Mouse (Mus musculus) limb, embryonic 13.5 days (tissue): Measurements from ENCODE around the gene Phrf1. TPM values are rescaled to one million over a fixed set of nuclear protein-coding genes. Genes with fewer than 3 reads are reported as not detected.
"Not testable (repeated sequence)": the region's sequence is repeated elsewhere in the genome, so short reads cannot be mapped to it uniquely, and the experiment has no call there.

Source experiments
- ATAC-seq: fragments of 200-750 bp; cut with Nextera tagmentation; 2 replicates; pipeline ENCODE4 v1.8.0; 2017; ENCODE audit warnings: low read depth, moderate number of reproducible peaks, moderate TSS enrichment; ENCODE audit not compliant: low FRiP score
- H3K27ac ChIP-seq: fragments of 300-500 bp; sonication (generic); 2 replicates; pipeline ENCODE4 v1.5.1; 2015; ENCODE audit warnings: inconsistent platforms, mild to moderate bottlenecking, moderate library complexity
- H3K27me3 ChIP-seq: fragments of 300-500 bp; sonication (generic); 2 replicates; pipeline ENCODE4 v1.6.1; 2015; ENCODE audit warnings: mild to moderate bottlenecking, inconsistent platforms
- H3K36me3 ChIP-seq: fragments of 300-500 bp; sonication (generic); 2 replicates; pipeline ENCODE4 v1.6.1; 2015; ENCODE audit warnings: inconsistent platforms, mild to moderate bottlenecking, moderate library complexity
- H3K4me1 ChIP-seq: fragments of 300-500 bp; sonication (generic); 2 replicates; pipeline ENCODE4 v1.6.1; 2015; ENCODE audit warnings: inconsistent platforms
- H3K4me2 ChIP-seq: fragments of 300-500 bp; sonication (generic); replicated peaks from 2 replicates; pipeline ENCODE4 v1.6.1; 2015; ENCODE audit warnings: inconsistent platforms, mild to moderate bottlenecking, moderate library complexity
- H3K4me3 ChIP-seq: fragments of 300-500 bp; sonication (generic); 2 replicates; pipeline ENCODE4 v1.5.1; 2015; ENCODE audit warnings: moderate library complexity, mild to moderate bottlenecking, inconsistent platforms
- H3K9ac ChIP-seq: fragments of 300-500 bp; sonication (generic); 2 replicates; pipeline ENCODE4 v1.6.1; 2015; ENCODE audit warnings: mild to moderate bottlenecking, inconsistent platforms
- H3K9me3 ChIP-seq: fragments of 300-500 bp; sonication (generic); 2 replicates; pipeline ENCODE4 v1.6.1; 2016; ENCODE audit warnings: inconsistent platforms
- WGBS: fragments of 180-500 bp; shearing (Covaris S2); methylation state at CpG from one replicate; pipeline ENCODE4 v1.1.7; 2015; 5-methylcytosine and 5-hydroxymethylcytosine counted together
- polyA plus RNA-seq: library from polyadenylated mRNA; unstranded; fragments of >200 nt; fragmentation: Nextera tagmentation; extraction: Ambion mirVana; gene quantifications from 2 replicates; pipeline ENCODE4 v1.2.1, GENCODE M21; 2015

Phrf1 gene
- polyA plus RNA-seq, 1 experiment from 2014 or later, result 87.2 TPM

DNA sequence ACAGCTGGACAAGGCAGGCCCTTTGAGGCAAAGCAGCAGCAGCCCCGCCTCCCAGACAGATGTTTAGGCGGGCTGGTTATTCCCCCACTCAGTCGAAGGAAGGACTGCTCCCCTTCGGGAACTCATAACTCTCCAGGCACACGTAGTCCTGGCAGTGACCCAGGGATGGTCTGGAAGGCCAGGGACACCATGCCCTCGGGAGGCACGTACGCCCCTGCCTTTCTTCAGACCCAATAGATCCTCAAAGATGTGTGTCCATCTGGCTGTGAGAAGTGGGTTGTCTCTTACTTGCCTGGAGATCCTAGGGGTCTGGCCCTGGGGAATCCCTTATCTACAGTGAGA is 6.5 kb upstream of the Phrf1 start:
- Histone ChIP-seq H3K36me3 (peaks cover 22% of the 10 kb centered on the region), H3K9me3 (no peaks in the 10 kb centered on the region), H3K9ac (peak overlapping the region; percentile 21; the same call in 1 of the 2 replicates), H3K4me2 (peak overlapping the region; percentile 92), H3K27me3 (no peaks in the 10 kb centered on the region), H3K4me3 (peak overlapping the region; percentile 64), H3K4me1 (peaks cover 29% of the 10 kb centered on the region), H3K27ac (peak overlapping the region; percentile 90)
- 5% methylated on average over 8 of the region's 8 CpGs for WGBS
- ATAC-seq, result no peak

DNA sequence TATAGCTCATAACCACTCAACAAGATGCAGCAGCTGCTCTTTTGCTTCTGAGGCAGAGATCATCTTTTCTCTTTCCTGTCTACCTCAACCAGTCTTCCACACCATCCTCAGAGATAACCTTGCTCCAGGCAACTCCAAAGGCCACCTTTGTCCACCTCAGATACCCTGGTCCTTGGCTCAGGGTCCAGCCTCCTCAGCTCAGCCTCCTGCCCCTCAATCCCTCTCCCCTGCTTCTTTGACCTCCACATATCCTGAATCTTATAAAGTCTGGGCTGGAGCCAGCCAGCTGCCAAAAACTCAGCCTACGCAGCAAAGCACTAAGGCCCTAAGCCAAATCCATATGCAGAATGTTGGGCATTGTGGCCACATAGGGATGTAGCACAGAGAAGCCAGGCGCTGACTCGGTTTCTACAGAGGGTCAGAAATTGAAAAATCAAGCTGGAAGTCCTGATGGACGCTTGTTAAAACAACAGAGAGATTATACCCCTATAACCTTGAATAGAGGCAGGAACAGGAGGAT is 5.8 kb upstream of the Phrf1 start:
- peak overlapping the region; percentile 90 for H3K27ac ChIP-seq
- H3K9ac ChIP-seq, result 0 out of 2 replicates have a peak overlapping the region, but pooled peaks have one; percentile 21
- WGBS, result 90% methylated on average over 4 of the region's 4 CpGs
- H3K4me2 ChIP-seq, result 0 out of 2 replicates have a peak overlapping the region, but pooled peaks have one; percentile 92
- no peak overlapping the region for H3K4me3 ChIP-seq
- ATAC-seq, result no peak
- no peaks in the 10 kb centered on the region for H3K9me3 ChIP-seq
- H3K4me1 ChIP-seq, result peaks cover 27% of the 10 kb centered on the region
- H3K27me3 ChIP-seq, result no peaks in the 10 kb centered on the region
- H3K36me3 ChIP-seq, result peaks cover 20% of the 10 kb centered on the region

DNA sequence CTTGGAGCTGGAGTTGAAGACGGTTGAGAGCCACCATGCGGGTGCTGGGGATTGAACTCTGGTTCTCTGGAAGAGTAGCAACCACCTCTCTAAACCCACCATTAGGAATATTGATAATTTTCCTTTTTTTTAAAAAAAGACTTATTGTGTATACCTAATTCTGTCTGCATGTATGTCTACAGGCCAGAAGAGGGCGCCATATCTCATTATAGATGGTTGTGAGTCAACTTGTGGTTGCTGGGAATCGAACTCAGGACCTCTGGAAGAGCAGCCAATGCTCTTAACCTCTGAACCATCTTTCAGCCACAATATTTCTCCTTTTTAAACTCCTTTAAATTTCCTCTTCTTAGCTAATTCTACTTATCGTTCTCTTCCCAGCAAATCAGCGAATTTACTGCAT is 2.0 kb upstream of the Phrf1 start:
- ATAC-seq, result no peak
- Histone ChIP-seq H3K4me3 (no peak overlapping the region), H3K9ac (no peak overlapping the region), H3K9me3 (no peaks in the 10 kb centered on the region), H3K4me2 (no peak overlapping the region), H3K4me1 (peaks cover 25% of the 10 kb centered on the region), H3K27ac (no peak overlapping the region), H3K27me3 (no peaks in the 10 kb centered on the region), H3K36me3 (peaks cover 10% of the 10 kb centered on the region)
- WGBS, result 80% methylated on average over 6 of the region's 6 CpGs

DNA sequence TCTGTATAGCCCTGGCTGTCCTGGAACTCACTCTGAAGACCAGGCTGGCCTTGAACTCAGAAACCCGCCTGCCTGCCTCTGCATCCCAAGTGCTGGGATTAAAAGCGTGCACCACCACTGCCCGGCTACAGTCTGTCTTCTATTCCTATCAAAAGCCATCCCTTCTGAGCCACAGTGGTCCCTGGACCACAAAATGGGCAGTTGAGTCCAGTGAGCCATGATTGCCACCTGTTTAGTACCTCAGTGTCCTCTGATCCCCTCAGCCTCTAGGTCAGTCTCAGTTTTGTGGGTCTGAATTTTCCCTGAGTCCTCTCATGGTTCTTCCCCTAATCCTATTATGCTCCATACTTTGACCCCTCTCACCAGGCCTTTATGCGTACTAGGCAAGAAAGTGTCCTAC is 788 bp upstream of the Phrf1 start:
- H3K27ac ChIP-seq, result no peak overlapping the region
- no peaks in the 10 kb centered on the region for H3K9me3 ChIP-seq
- 0 out of 2 replicates have a peak overlapping the region, but pooled peaks have one; percentile 5 for H3K9ac ChIP-seq

DNA sequence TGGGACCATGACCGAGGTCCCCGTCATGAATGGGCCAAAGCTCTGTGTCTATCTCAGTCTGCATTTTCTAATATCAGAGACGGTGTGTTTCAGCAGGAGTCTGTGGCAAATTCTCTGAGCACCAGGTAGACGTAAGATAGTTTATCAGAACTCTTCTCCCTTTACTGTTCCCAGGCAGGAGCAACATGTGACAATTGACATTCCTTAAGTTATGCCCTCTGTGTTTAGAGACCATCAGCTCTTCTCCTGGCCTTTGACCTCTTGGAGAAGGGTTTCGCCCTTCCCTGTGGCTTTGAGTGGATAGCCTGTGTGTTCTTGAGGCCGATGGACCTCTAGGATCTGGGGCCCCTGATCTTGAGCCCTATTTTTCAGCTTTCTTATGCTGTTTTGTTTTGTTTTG is 1.1 kb downstream of the Phrf1 start:
- Histone ChIP-seq H3K9me3 (no peaks in the 10 kb centered on the region), H3K4me2 (peak overlapping the region; percentile 93), H3K4me1 (peaks cover 15% of the 10 kb centered on the region), H3K27ac (no peak overlapping the region), H3K4me3 (peak overlapping the region; percentile 99), H3K9ac (peak overlapping the region; percentile 97), H3K27me3 (no peaks in the 10 kb centered on the region), H3K36me3 (peaks cover 41% of the 10 kb centered on the region)
- WGBS, result 65% methylated on average over 6 of the region's 6 CpGs
- no peak for ATAC-seq

More for the DNA sequence above, 788 bp upstream of the Phrf1 start:
- peak overlapping the region; percentile 99 for H3K4me3 ChIP-seq
- WGBS, result 85% methylated on average over 4 of the region's 4 CpGs
- peaks cover 22% of the 10 kb centered on the region for H3K36me3 ChIP-seq
- no peaks in the 10 kb centered on the region for H3K27me3 ChIP-seq
- H3K4me2 ChIP-seq, result peak overlapping the region; percentile 93
- H3K4me1 ChIP-seq, result peaks cover 16% of the 10 kb centered on the region
- ATAC-seq, result peak; percentile 12; the same call in 1 of the 2 replicates

DNA sequence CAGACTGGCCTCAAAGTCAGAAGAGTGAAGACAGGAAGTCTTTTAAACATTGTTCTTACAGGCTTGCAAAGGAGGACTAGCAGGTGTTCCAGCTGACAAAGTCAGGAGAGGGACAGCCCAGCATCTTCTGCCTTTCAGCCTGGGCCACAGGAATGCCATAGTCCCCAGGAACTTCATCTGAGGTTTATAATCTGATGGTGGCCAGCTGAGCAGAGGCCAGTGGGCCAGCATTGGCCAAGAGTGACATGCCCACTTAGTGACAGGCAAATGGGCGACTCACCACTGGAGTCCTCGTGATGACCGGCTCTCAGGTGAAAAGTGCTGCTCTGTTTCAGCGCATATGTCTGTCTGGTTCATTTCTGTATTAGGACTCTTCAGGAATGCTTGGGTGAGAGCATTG is 2.0 kb downstream of the Phrf1 start:
- WGBS, result 93% methylated on average over 4 of the region's 4 CpGs
- Histone ChIP-seq H3K9ac (peak overlapping the region; percentile 97; the same call in 1 of the 2 replicates), H3K27me3 (no peaks in the 10 kb centered on the region), H3K4me2 (peak overlapping the region; percentile 93), H3K36me3 (peaks cover 50% of the 10 kb centered on the region), H3K4me1 (peaks cover 15% of the 10 kb centered on the region), H3K4me3 (no peak overlapping the region), H3K9me3 (no peaks in the 10 kb centered on the region), H3K27ac (no peak overlapping the region)
- no peak for ATAC-seq

DNA sequence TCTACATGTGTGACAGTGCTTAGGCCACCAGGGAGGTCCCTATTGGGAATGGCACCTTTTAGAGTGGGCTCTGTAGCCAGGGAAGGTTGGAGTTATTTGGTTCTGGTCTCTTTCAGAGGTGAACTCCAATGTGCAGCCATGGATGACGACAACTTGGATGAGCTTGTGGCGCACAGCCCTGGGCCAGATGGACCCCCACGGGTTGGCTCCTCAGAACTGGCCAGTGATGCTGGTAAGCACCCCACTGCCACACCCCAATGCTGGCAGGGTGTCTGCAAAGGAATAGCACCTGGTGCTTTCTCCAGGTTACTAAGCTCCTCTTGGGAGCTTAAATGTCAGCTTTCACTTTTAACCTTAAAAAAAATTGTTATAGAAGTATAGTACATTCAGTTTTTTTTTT is 2.5 kb downstream of the Phrf1 start:
- H3K9ac ChIP-seq, result no peak overlapping the region
- H3K27ac ChIP-seq, result no peak overlapping the region
- ATAC-seq, result no peak
- H3K9me3 ChIP-seq, result no peaks in the 10 kb centered on the region
- H3K27me3 ChIP-seq, result no peaks in the 10 kb centered on the region
- WGBS, result 98% methylated on average over 3 of the region's 3 CpGs
- H3K4me3 ChIP-seq, result no peak overlapping the region
- no peak overlapping the region for H3K4me2 ChIP-seq
- H3K36me3 ChIP-seq, result peaks cover 55% of the 10 kb centered on the region
- H3K4me1 ChIP-seq, result peaks cover 15% of the 10 kb centered on the region

DNA sequence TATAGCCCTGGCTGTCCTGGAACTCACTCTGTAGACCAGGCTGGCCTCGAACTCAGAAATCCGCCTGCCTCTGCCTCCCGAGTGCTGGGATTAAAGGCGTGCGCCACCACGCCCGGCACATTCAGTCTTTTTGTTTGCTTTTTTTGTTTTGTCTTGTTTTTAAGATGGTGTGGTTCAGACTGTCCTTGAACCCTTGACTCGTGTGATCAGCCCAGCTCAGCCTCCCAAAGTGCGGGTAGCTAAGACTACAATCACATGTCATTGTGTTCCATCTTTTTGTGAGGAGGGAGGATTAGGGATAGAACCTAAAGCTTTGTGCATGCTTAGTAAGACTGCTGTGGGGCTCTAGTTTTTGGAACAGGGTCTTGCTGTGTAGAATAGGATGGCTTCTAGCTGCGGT is 3.0 kb downstream of the Phrf1 start:
- Histone ChIP-seq H3K4me3 (no peak overlapping the region), H3K9me3 (no peaks in the 10 kb centered on the region), H3K4me1 (peaks cover 15% of the 10 kb centered on the region), H3K36me3 (peaks cover 58% of the 10 kb centered on the region), H3K4me2 (no peak overlapping the region), H3K27me3 (no peaks in the 10 kb centered on the region), H3K27ac (no peak overlapping the region), H3K9ac (no peak overlapping the region)
- WGBS, result 93% methylated on average over 9 of the region's 10 CpGs
- no peak for ATAC-seq

DNA sequence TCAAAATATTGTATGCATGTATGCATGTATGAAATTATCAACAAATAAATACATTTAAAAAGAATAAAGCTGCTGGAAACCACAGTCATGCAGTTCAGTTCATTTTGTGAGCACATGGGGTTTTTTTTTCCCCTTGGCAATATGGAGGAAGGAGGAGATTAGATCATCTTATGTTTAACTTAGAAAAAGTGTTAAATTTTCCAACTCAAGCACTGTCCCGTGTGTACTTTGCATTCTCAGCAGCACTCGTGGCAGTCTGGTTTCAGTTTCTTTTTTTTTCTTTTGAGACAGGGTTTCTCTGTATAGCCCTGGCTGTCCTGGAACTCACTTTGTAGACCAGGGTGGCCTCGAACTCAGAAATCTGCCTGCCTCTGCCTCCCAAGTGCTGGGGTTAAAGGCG is 21.9 kb downstream of the Phrf1 start:
- H3K27me3 ChIP-seq, H3K4me3 ChIP-seq, ATAC-seq, H3K27ac ChIP-seq, H3K9me3 ChIP-seq, H3K4me2 ChIP-seq, H3K4me1 ChIP-seq, H3K9ac ChIP-seq: not testable (repeated sequence)
- 89% methylated on average over 4 of the region's 4 CpGs for WGBS
- H3K36me3 ChIP-seq, result peaks cover 94% of the 10 kb centered on the region

DNA sequence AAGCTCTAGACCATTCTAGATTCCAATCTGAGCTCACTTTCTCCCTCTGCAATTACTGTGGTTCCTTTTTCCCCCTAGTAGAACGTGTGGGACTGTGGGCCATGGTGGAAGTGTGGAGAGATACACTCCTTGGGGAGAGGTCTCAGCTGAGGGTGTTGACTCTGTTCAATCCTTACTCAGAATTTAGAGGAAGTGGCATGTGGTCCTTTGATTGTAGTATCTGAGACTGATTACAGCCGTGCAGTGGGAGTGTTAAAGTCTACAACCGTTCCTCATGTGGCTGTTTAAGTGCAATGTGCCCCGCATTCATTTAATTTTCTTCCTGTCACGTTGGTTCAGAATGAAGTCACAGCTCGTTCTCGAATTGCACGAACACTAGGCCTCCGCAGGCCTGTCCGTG is 27.6 kb downstream of the Phrf1 start:
- Histone ChIP-seq H3K9me3 (no peaks in the 10 kb centered on the region), H3K9ac (no peak overlapping the region), H3K36me3 (peaks cover 93% of the 10 kb centered on the region), H3K27me3 (no peaks in the 10 kb centered on the region), H3K4me3 (no peak overlapping the region), H3K27ac (no peak overlapping the region), H3K4me2 (no peak overlapping the region), H3K4me1 (no peaks in the 10 kb centered on the region)
- ATAC-seq, result no peak
- WGBS, result 94% methylated on average over 10 of the region's 10 CpGs

DNA sequence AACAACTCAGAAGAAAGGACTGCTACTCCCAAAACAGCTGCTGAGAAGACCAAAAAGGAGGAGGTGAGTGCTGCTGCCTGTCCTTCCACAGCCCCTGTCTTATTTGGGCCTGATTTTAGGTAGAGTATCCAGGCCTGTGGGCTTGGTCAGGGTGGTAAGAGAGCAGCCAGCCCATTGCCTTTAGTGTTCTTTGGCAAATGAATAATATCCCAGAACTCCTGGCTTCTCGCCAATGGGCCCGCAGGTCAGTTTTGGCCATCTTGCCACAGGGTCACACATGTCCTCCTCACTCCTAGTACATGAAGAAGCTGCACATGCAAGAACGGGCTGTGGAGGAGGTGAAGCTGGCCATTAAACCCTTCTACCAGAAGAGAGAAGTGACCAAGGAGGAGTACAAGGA is 32.9 kb downstream of the Phrf1 start:
- H3K9ac ChIP-seq, result no peak overlapping the region
- H3K4me3 ChIP-seq, result no peak overlapping the region
- H3K27ac ChIP-seq, result no peak overlapping the region
- peaks cover 80% of the 10 kb centered on the region for H3K36me3 ChIP-seq
- 88% methylated on average over 3 of the region's 3 CpGs for WGBS
- H3K4me1 ChIP-seq, result peaks cover 17% of the 10 kb centered on the region
- H3K4me2 ChIP-seq, result no peak overlapping the region
- H3K27me3 ChIP-seq, result no peaks in the 10 kb centered on the region
- no peaks in the 10 kb centered on the region for H3K9me3 ChIP-seq
- ATAC-seq, result no peak

DNA sequence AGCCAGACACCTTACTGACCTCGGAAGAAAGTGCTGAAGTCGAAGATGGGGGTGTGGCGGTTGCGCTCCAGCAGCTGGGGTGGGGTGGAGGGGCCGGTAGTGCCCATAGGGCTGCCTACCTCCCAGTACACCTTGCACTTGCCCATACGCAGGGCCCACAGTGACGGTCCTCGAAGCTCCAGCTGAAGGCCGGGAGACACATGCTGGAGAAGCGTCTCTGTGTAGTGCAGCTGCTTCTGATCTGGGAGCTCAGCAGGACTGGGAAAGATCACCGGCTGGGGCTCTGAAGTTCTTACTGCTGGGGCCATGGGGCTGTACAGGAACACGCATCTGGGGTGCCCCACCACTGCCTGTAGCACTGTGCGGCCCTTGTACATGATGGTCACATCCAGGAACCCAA is 35.1 kb downstream of the Phrf1 start:
- Histone ChIP-seq H3K4me3 (no peak overlapping the region), H3K9ac (no peak overlapping the region), H3K27ac (no peak overlapping the region), H3K27me3 (no peaks in the 10 kb centered on the region), H3K9me3 (no peaks in the 10 kb centered on the region), H3K36me3 (peaks cover 59% of the 10 kb centered on the region), H3K4me1 (peaks cover 19% of the 10 kb centered on the region), H3K4me2 (no peak overlapping the region)
- no peak for ATAC-seq
- WGBS, result 84% methylated on average over 13 of the region's 13 CpGs

DNA sequence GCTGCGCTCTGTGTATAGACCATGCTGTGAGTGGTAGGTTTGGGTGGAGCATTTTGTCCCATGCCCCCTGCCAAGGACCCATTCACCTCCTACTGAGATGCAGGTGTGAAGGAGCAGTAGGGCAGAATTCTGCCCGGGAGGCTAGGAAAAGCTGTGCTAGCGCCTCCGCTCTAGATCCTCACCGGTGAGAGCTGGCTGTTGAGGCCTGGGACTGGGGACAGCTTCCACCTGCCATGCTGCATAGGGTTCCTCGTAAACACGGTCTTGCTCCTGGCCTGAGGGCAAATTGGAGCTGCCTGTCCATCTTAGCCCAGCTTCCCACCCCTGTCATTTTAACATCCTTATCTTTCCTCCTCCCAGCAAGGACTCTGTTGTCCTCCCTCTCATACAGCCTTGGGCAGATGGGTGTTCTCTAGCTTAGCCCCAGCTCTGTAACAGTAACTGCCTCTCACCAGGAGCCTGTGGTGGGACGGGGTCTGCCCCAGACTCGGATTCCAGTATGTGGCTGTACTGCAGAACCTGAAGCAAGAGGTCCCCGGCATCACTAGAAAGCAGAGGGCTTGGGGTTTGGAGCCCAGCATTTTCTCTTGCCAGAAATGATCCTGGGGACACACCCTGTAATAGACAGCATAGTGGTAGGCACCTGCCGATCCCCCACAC is 35.6 kb downstream of the Phrf1 start:
- Histone ChIP-seq H3K27ac (no peak overlapping the region), H3K4me3 (no peak overlapping the region), H3K27me3 (no peaks in the 10 kb centered on the region), H3K9me3 (no peaks in the 10 kb centered on the region), H3K9ac (no peak overlapping the region), H3K4me1 (peaks cover 19% of the 10 kb centered on the region), H3K36me3 (peaks cover 54% of the 10 kb centered on the region), H3K4me2 (no peak overlapping the region)
- ATAC-seq, result no peak
- WGBS, result 68% methylated on average over 11 of the region's 11 CpGs
